Mouse (Mus musculus): Measurements from ENCODE around the gene Gm45337.

Gene Gm45337

DNA sequence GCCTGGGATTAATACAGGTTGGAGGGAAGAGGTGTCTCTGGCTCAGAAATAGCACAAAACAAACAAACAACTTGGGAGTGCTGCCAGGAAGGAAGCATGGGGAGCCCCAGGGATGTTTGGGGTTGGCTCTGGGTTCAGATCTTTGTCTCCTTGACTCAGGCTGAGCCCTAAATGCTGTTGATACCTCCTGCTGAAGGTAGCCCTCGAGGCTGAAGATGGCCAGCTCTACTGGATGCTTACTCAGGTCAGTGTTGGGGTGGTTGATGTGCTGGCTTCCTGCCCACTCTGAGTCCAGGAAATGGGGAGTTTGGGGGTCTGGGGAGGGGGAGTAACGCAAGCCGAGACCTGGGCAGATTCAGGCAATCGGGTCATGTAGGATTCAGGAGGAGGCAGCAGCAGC lies 47.7 kb downstream of the Gm45337 start:
- DNase-seq, result no peak

DNA sequence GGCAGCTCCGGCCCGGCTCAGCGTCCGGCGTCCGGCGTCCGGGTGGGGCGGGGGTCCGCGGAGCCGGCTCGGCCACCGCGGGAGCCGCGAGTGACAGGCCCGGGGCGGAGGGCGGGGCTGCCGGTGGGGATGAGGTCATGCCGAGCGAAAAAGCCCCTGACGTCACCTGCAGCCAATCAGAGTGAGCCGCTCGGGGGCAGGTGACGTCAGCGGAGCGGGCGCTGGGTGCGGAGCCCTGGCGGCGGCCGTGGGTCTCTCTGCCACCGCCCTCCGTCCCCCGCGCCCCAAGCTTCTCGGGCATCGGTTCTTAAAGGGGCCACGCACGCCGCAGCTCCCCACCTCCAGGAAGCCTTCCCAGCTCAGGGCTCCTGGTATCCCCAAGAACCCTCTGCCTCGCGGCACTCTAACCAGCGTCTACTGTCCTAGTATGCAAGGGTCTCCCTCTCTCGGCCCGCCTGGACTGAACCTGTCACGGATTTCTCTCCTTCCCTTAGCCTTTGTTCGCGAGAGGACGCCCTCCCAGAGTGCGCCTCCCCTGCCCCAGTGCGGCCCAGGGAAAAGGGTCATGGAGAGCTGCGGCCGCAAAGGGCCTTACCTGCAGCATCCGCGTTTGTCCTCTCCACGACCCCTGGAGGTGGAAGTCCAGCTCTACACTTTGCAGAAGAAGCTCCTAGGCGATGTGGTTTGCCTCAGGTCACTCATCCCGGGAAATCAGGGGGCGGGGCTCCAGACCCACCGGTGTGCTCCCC lies 49.0 kb downstream of the Gm45337 start, which contains the start of gene Dusp8:
Dusp8 (minus strand) TSS at position 661 of the 749 bp plus-strand sequence.
- DNase-seq, result peak; percentile 93

DNA sequence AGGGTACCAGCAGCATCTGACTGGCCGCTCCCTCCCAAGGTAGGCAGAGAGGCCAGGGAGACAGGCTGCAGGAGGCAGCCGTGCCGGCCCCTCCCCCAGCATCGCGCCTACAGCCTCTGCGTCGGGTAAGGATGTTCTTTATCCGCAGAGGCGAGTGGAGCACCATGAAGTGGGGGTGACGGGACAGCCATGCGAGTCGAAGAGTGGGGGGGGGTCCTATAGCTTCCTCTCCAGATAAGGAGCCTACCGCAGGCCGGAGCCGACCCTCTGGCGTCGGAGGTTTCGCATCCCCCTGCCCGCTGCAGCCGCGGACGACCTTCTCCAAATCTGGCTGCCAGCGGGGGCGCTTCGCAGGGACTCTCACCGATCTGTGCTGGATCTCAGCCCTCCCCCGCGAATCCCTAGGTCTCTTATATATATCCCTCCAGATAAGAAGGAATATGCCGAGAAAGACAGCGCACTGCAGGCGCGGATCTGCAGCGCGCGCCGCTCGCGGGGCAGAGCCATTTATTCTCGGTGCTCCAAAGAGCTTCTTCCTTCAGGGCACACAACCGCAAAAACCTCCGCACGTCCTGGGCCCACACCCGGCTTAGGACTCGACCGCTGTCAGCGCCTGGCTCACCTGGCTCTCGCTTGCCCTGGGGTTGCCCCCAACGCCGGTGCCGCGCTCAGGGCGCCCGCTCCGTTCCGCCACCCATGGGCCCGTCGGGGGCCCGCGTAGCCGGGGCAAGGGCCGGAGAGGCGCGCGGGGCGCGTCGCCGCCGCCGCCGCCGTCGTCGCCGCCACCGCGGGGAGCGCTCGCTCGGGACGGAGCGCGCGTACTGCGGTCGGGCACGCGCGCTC lies 49.9 kb downstream of the Gm45337 start:
- DNase-seq, result peak; percentile 62

DNA sequence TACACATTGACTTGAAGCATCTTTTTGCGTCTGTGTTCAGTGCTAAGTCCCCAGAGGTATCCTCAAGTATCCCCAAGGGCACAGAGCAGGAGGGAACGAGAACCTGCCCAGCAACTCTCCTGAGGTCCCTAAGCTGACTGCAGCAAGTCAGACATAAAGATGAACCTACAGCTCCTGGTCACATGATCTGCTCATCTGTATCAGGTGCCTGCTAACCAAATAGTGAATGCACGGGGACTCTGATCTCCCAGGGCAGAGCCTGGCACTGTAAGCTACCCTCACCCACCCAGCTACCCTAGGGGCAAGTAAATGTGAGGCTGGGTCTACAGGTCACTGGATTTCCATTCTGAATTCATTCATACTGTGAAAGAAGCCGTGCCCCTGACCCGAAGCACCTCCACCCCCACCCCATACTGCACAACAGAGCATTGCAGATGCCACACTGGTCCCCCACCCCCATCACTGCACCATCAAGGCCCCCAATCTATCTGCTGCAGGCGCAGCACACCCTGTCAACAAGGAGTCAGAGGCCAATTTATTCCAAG lies 50.6 kb downstream of the Gm45337 start:
- DNase-seq, result no peak
